Mouse (Mus musculus): ENCODE data around the gene Brms1. TPM values are rescaled to one million over a fixed set of nuclear protein-coding genes. Genes with fewer than 3 reads are reported as not detected.

Brms1 gene
- total and polyA plus RNA-seq, 3 experiments: 22.8 to 50.9 (median 36.3) TPM

GRCm38 (mm10) chr19:5062446-5062845 lies 21.3 kb downstream of the Brms1 start:
- TF ChIP-seq JUND (conservative IDR thresholded peaks at IDR 0.05; ENCODE audit: low read depth, low read length) (no peak), CHD2 (IDR thresholded peaks at IDR 0.05; ENCODE audit: low read length) (no peak), MAFK (IDR thresholded peaks at IDR 0.05; ENCODE audit: insufficient replicate concordance, low read length) (no peak), HCFC1 (IDR thresholded peaks at IDR 0.05; ENCODE audit: low read depth, low read length) (no peak), ZC3H11A (IDR thresholded peaks at IDR 0.05; ENCODE audit: low read depth, low read length) (no peak), NRF1 (IDR thresholded peaks at IDR 0.05; ENCODE audit: low read depth, low read length) (no peak), MEF2A (IDR thresholded peaks at IDR 0.05; ENCODE audit: borderline replicate concordance, low read depth, low read length) (no peak), TBP (conservative IDR thresholded peaks at IDR 0.05; ENCODE audit: low read depth, low read length) (no peak), ZNF384 (IDR thresholded peaks at IDR 0.05; ENCODE audit: low read depth, low read length) (no peak), USF2 (conservative IDR thresholded peaks at IDR 0.05; ENCODE audit: low read depth, low read length) (no peak), ZMIZ1 (IDR thresholded peaks at IDR 0.05; ENCODE audit: low read depth, low read length) (no peak), TCF12 (IDR thresholded peaks at IDR 0.05; ENCODE audit: low read depth, low read length) (no peak), CTCF (conservative IDR thresholded peaks at IDR 0.05 in 1 of 2, IDR thresholded peaks at IDR 0.05 in 1 of 2; ENCODE audit: low read depth in 2 of 2, low read length in 2 of 2) (no peak), KAT2A (IDR thresholded peaks at IDR 0.05; ENCODE audit: insufficient replicate concordance, low read length) (no peak), IRF4 (IDR thresholded peaks at IDR 0.05; ENCODE audit: low read depth, low read length) (no peak), SIN3A (IDR thresholded peaks at IDR 0.05; ENCODE audit: low read length) (no peak), RAD21 (IDR thresholded peaks at IDR 0.05; ENCODE audit: low read depth, low read length) (no peak), NELFE (IDR thresholded peaks at IDR 0.05; ENCODE audit: low read depth, low read length) (no peak), MAZ (IDR thresholded peaks at IDR 0.05; ENCODE audit: low read depth, low read length) (no peak), ELF1 (IDR thresholded peaks at IDR 0.05; ENCODE audit: low read depth, low read length) (no peak)
- peaks cover 5 to 11% of the 10 kb centered on the region in 2 experiments; a peak in 3 of 4 replicates for H3K4me1 ChIP-seq (ENCODE audit: control insufficient read depth in 1 of 2, insufficient read depth in 2 of 2)
- DNase-seq (ENCODE audit: extremely low read depth): no peak
- no peak overlapping the region for H3K4me3 ChIP-seq (replicated peaks in 1 of 3; ENCODE audit: low read depth in 2 of 3, low read length in 2 of 3, poor library complexity in 1 of 3)
- H3K4me2 ChIP-seq (ENCODE audit: insufficient read depth, low read depth, poor library complexity, severe bottlenecking): no peak overlapping the region
- dilution Hi-C loops (cut with MboI; ENCODE audit: extremely low pct_ligation_motif_present, extremely low pct_unique_long_range_greater_than_20kb, low sequenced_read_pairs) (no loop called here), in situ Hi-C loops (cut with MboI; ENCODE audit: low pct_ligation_motif_present, low pct_unique_long_range_greater_than_20kb, low sequenced_read_pairs) (no loop called here)
- no peaks in the 10 kb centered on the region for H3K79me2 ChIP-seq (replicated peaks; ENCODE audit: control insufficient read depth, extremely low read depth, insufficient read depth, poor library complexity, severe bottlenecking)
- peaks cover 53% of the 10 kb centered on the region for H3K27me3 ChIP-seq (replicated peaks)
- no peaks in the 10 kb centered on the region for H3K9me3 ChIP-seq (replicated peaks; ENCODE audit: low read length)
- H3K36me3 ChIP-seq (replicated peaks in 1 of 2; ENCODE audit: control insufficient read depth in 1 of 2, insufficient read depth in 1 of 2, low read length in 1 of 2): peaks cover 0 to 3% of the 10 kb centered on the region in 2 experiments
- no peak overlapping the region for H3K9ac ChIP-seq (ENCODE audit: insufficient read depth, low read depth)
- no peak overlapping the region for H3K27ac ChIP-seq (ENCODE audit: insufficient read depth, low read depth)

- H3K4me1 ChIP-seq (ENCODE audit: control insufficient read depth in 1 of 2, insufficient read depth in 2 of 2): no peaks in the 10 kb centered on the region; a peak in 1 of 4 replicates
- dilution Hi-C loops (cut with MboI; ENCODE audit: extremely low pct_ligation_motif_present, extremely low pct_unique_long_range_greater_than_20kb, low sequenced_read_pairs): no loop called here
Observed at GRCm38 (mm10) chr19:5065104-5065503, 23.9 kb downstream of the Brms1 start.

More at GRCm38 (mm10) chr19:5065104-5065503, 23.9 kb downstream of the Brms1 start:
- in situ Hi-C loops (cut with MboI; ENCODE audit: low pct_ligation_motif_present, low pct_unique_long_range_greater_than_20kb, low sequenced_read_pairs): no loop called here
- TF ChIP-seq CHD1 (IDR thresholded peaks at IDR 0.05; ENCODE audit: low read depth, low read length): no peak
- no peak for TF ChIP-seq IRF4 (IDR thresholded peaks at IDR 0.05; ENCODE audit: low read depth, low read length)
- no peak for TF ChIP-seq POLR2A (IDR thresholded peaks at IDR 0.05; ENCODE audit: low read depth, low read length)
- no peak for TF ChIP-seq UBTF (IDR thresholded peaks at IDR 0.05; ENCODE audit: low read depth, low read length)
- TF ChIP-seq POLR2AphosphoS2 (IDR thresholded peaks at IDR 0.05; ENCODE audit: low read depth, low read length): no peak
- TF ChIP-seq ETS1 (conservative IDR thresholded peaks at IDR 0.05; ENCODE audit: low read depth, low read length): no peak
- no peak for TF ChIP-seq ZNF384 (IDR thresholded peaks at IDR 0.05; ENCODE audit: low read depth, low read length)
- TF ChIP-seq GABPA (IDR thresholded peaks at IDR 0.05; ENCODE audit: insufficient replicate concordance, low read depth, low read length): no peak
- Histone ChIP-seq H3K36me3 (replicated peaks in 1 of 2; ENCODE audit: control insufficient read depth in 1 of 2, insufficient read depth in 1 of 2, low read length in 1 of 2) (no peaks in the 10 kb centered on the region), H3K9ac (ENCODE audit: insufficient read depth, low read depth) (no peak overlapping the region), H3K4me2 (ENCODE audit: insufficient read depth, low read depth, poor library complexity, severe bottlenecking) (no peak overlapping the region), H3K27ac (ENCODE audit: insufficient read depth, low read depth) (no peak overlapping the region), H3K27me3 (replicated peaks) (peaks cover 78% of the 10 kb centered on the region), H3K4me3 (replicated peaks in 1 of 3; ENCODE audit: low read depth in 2 of 3, low read length in 2 of 3, poor library complexity in 1 of 3) (no peak overlapping the region), H3K79me2 (replicated peaks; ENCODE audit: control insufficient read depth, extremely low read depth, insufficient read depth, poor library complexity, severe bottlenecking) (no peaks in the 10 kb centered on the region), H3K9me3 (replicated peaks; ENCODE audit: low read length) (no peaks in the 10 kb centered on the region)
- no peak for DNase-seq (ENCODE audit: extremely low read depth)

Measured in CH12.LX (cell line).